Mouse (Mus musculus): ENCODE measurements at regions not wholly inside any gene's neighbourhood (a gene's known extent, or its start where the extent isn't known, plus 50 kb on each side); places are given as distances from the start of the nearest gene placed in this dataset.

DNA sequence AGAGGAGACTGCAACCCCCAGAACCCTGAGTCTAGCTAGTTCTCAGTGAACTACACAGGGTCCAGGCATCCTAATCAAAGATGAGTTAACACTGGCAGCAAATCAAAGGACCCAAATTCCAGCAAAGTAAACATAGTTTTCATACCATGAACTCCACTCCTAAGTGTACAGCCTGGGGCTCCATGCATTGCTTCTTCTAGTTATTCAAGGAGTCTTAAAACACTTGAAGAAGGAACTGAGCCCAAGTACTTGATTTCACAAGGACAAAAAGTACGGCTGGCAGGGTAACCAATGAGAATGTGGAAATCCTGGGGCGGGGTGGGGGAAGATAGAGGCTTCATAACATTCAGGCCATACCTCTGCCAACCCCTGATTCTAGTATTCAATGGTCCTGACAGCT is 297.0 kb upstream of the Tle4 start:
- TF ChIP-seq CTCF (IDR thresholded peaks at IDR 0.05) (no peak), POLR2A (IDR thresholded peaks at IDR 0.05; ENCODE audit: insufficient read depth, low read depth, low read length) (no peak)
